Mouse (Mus musculus) liver, embryonic 11.5 days (tissue): ENCODE measurements at regions not wholly inside any gene's neighbourhood (a gene's known extent, or its start where the extent isn't known, plus 50 kb on each side); places are given as distances from the start of the nearest gene placed in this dataset.

ENCODE experiments used
- ATAC-seq: fragments of 200-750 bp; cut with Nextera tagmentation; replicated peaks from 2 replicates; pipeline ENCODE4 v1.8.0; 2017; ENCODE audit warnings: moderate number of reproducible peaks, mild to moderate bottlenecking, moderate TSS enrichment, moderate library complexity; ENCODE audit not compliant: low FRiP score
- DNase-seq: peaks from one replicate; pipeline ENCODE4 v3.0.0-alpha.2; 2017; ENCODE audit warnings: low spot score
- H3K27ac ChIP-seq: fragments of 300-500 bp; sonication (generic); 2 replicates; pipeline ENCODE4 v1.5.1; 2014; ENCODE audit warnings: mild to moderate bottlenecking, low read depth, low read length, control low read depth
- H3K27me3 ChIP-seq: fragments of 300-500 bp; sonication (generic); replicated peaks from 2 replicates; pipeline ENCODE4 v1.6.1; 2014; ENCODE audit warnings: low read length, mixed read lengths; ENCODE audit not compliant: control insufficient read depth, insufficient read depth
- H3K36me3 ChIP-seq: fragments of 300-500 bp; sonication (generic); 2 replicates; pipeline ENCODE4 v1.6.1; 2014; ENCODE audit warnings: mild to moderate bottlenecking, low read length, moderate library complexity, mixed read lengths; ENCODE audit not compliant: control insufficient read depth, insufficient read depth
- H3K4me1 ChIP-seq: fragments of 300-500 bp; sonication (generic); replicated peaks from 2 replicates; pipeline ENCODE4 v1.6.1; 2014; ENCODE audit warnings: low read length, mixed read lengths; ENCODE audit not compliant: control insufficient read depth, insufficient read depth
- H3K4me2 ChIP-seq: fragments of 300-500 bp; sonication (generic); 2 replicates; pipeline ENCODE4 v1.6.1; 2014; ENCODE audit warnings: mild to moderate bottlenecking, control low read depth, moderate library complexity
- H3K4me3 ChIP-seq: fragments of 300-500 bp; sonication (generic); 2 replicates; pipeline ENCODE4 v1.5.1; 2014; ENCODE audit warnings: low read depth, low read length, control low read depth
- H3K9ac ChIP-seq: fragments of 300-500 bp; sonication (generic); 2 replicates; pipeline ENCODE4 v1.6.1; 2014; ENCODE audit warnings: low read depth, low read length, control low read depth
- H3K9me3 ChIP-seq: fragments of 300-500 bp; sonication (generic); 2 replicates; pipeline ENCODE4 v1.6.1; 2016; ENCODE audit warnings: low read length, inconsistent platforms, mixed read lengths; ENCODE audit not compliant: control insufficient read depth
- WGBS: fragments of 180-500 bp; shearing (Covaris S2); extraction: QIAGEN DNeasy Blood & Tissue Kit; methylation state at CpG from one replicate; pipeline ENCODE4 v1.1.7; 2014; 5-methylcytosine and 5-hydroxymethylcytosine counted together

GRCm38 (mm10) chr7:113095092-113095491 lies 112.2 kb upstream of the Arntl start:
- 79% methylated on average over 3 of the region's 3 CpGs for WGBS

GRCm38 (mm10) chr7:113104265-113104664 lies 103.0 kb upstream of the Arntl start:
- DNase-seq: no peak
- Histone ChIP-seq H3K36me3 (no peaks in the 10 kb centered on the region), H3K9ac (no peak overlapping the region), H3K4me1 (no peaks in the 10 kb centered on the region), H3K27me3 (no peaks in the 10 kb centered on the region), H3K4me2 (no peak overlapping the region), H3K27ac (no peak overlapping the region), H3K4me3 (no peak overlapping the region), H3K9me3 (no peaks in the 10 kb centered on the region)
- WGBS: 77% methylated on average over 7 of the region's 7 CpGs
- no peak for ATAC-seq

More at GRCm38 (mm10) chr7:113095092-113095491, 112.2 kb upstream of the Arntl start:
- no peaks in the 10 kb centered on the region for H3K4me1 ChIP-seq
- no peak overlapping the region for H3K4me3 ChIP-seq
- no peak overlapping the region for H3K4me2 ChIP-seq
- no peaks in the 10 kb centered on the region for H3K9me3 ChIP-seq
- no peak overlapping the region for H3K9ac ChIP-seq
- DNase-seq (no peak), ATAC-seq (no peak)
- no peaks in the 10 kb centered on the region for H3K36me3 ChIP-seq
- no peaks in the 10 kb centered on the region for H3K27me3 ChIP-seq
- H3K27ac ChIP-seq: no peak overlapping the region

GRCm38 (mm10) chr7:113105359-113105758 lies 101.9 kb upstream of the Arntl start:
- no peak for DNase-seq
- 41% methylated on average over 1 of the region's 1 CpGs for WGBS
- Histone ChIP-seq H3K9ac (no peak overlapping the region), H3K27me3 (no peaks in the 10 kb centered on the region), H3K9me3 (no peaks in the 10 kb centered on the region), H3K36me3 (no peaks in the 10 kb centered on the region), H3K4me1 (no peaks in the 10 kb centered on the region), H3K27ac (no peak overlapping the region), H3K4me3 (no peak overlapping the region), H3K4me2 (no peak overlapping the region)
- ATAC-seq: no peak

- Histone ChIP-seq H3K4me1 (no peaks in the 10 kb centered on the region), H3K4me3 (no peak overlapping the region), H3K9ac (no peak overlapping the region), H3K27ac (no peak overlapping the region), H3K27me3 (no peaks in the 10 kb centered on the region), H3K9me3 (no peaks in the 10 kb centered on the region), H3K36me3 (no peaks in the 10 kb centered on the region), H3K4me2 (no peak overlapping the region)
- no peak for ATAC-seq
- WGBS: 91% methylated on average over 7 of the region's 7 CpGs
- no peak for DNase-seq
Measured at GRCm38 (mm10) chr7:113106731-113107130, 100.5 kb upstream of the Arntl start.

- Histone ChIP-seq H3K4me2 (no peak overlapping the region), H3K27me3 (no peaks in the 10 kb centered on the region; the same call in 1 of the 2 replicates), H3K9ac (no peak overlapping the region), H3K9me3 (no peaks in the 10 kb centered on the region), H3K36me3 (no peaks in the 10 kb centered on the region), H3K4me3 (no peak overlapping the region), H3K4me1 (no peaks in the 10 kb centered on the region), H3K27ac (no peak overlapping the region)
- WGBS: 70% methylated on average over 5 of the region's 5 CpGs
- ATAC-seq (no peak), DNase-seq (no peak)
Measured at GRCm38 (mm10) chr7:113107965-113108364, 99.3 kb upstream of the Arntl start.

- no peak overlapping the region for H3K4me2 ChIP-seq
- H3K27ac ChIP-seq: no peak overlapping the region
- H3K27me3 ChIP-seq: no peaks in the 10 kb centered on the region; the same call in 1 of the 2 replicates
- H3K9me3 ChIP-seq: no peaks in the 10 kb centered on the region
- H3K9ac ChIP-seq: no peak overlapping the region
- H3K36me3 ChIP-seq: no peaks in the 10 kb centered on the region
- no peak for ATAC-seq
- no peaks in the 10 kb centered on the region for H3K4me1 ChIP-seq
- no peak for DNase-seq
- 78% methylated on average over 7 of the region's 7 CpGs for WGBS
- no peak overlapping the region for H3K4me3 ChIP-seq
Measured at GRCm38 (mm10) chr7:113108442-113109000, 98.7 kb upstream of the Arntl start.

- Histone ChIP-seq H3K36me3 (no peaks in the 10 kb centered on the region), H3K27ac (no peak overlapping the region), H3K4me3 (no peak overlapping the region), H3K9me3 (no peaks in the 10 kb centered on the region), H3K27me3 (no peaks in the 10 kb centered on the region; the same call in 1 of the 2 replicates), H3K4me1 (no peaks in the 10 kb centered on the region), H3K9ac (no peak overlapping the region), H3K4me2 (no peak overlapping the region)
- DNase-seq: no peak
- no peak for ATAC-seq
Measured at GRCm38 (mm10) chr7:113109481-113109880, 97.8 kb upstream of the Arntl start.

- Histone ChIP-seq H3K4me2 (no peak overlapping the region), H3K9me3 (no peaks in the 10 kb centered on the region), H3K4me3 (no peak overlapping the region), H3K9ac (no peak overlapping the region), H3K27me3 (no peaks in the 10 kb centered on the region; the same call in 1 of the 2 replicates), H3K4me1 (no peaks in the 10 kb centered on the region), H3K36me3 (no peaks in the 10 kb centered on the region), H3K27ac (no peak overlapping the region)
- no peak for DNase-seq
- 77% methylated on average over 7 of the region's 7 CpGs for WGBS
- no peak for ATAC-seq
Measured at GRCm38 (mm10) chr7:113110867-113111508, 96.3 kb upstream of the Arntl start.

GRCm38 (mm10) chr7:113113266-113113893 lies 93.9 kb upstream of the Arntl start:
- H3K4me1 ChIP-seq: no peaks in the 10 kb centered on the region
- no peak overlapping the region for H3K27ac ChIP-seq
- no peaks in the 10 kb centered on the region; the same call in 1 of the 2 replicates for H3K27me3 ChIP-seq
- H3K4me3 ChIP-seq: no peak overlapping the region
- H3K4me2 ChIP-seq: no peak overlapping the region
- H3K36me3 ChIP-seq: no peaks in the 10 kb centered on the region
- no peak overlapping the region for H3K9ac ChIP-seq
- H3K9me3 ChIP-seq: no peaks in the 10 kb centered on the region
- DNase-seq: no peak
- no peak for ATAC-seq
- WGBS: 53% methylated on average over 10 of the region's 10 CpGs
